8 mouse cellular contexts compared by ENCODE assay signal in the genomic region with DNA sequence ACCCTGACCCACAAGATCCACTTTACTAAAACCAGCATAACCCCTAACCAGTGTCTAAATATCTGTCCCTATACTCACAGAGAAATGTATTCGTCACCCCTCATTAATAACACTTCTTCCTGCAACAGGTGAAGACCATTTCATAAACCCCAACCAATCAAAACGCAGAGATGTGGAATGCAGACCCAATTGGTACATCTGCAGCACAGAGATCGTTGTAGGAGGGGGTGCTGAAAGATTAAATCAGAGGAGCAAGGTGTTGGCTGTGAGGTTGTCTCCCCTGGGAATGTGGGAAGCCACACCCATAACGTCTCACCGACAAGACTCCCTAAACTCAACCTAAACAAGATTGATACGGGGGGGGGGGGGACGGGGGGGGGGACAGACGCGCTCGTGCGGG. TPM values are rescaled to one million over a fixed set of nuclear protein-coding genes. Genes with fewer than 3 reads are reported as not detected.
DNase-seq lines count a peak whose midpoint lies in the region; ATAC-seq and TF ChIP-seq lines count a peak whose summit lies in the region.

No protein-coding gene starts in this region.

- peak overlapping the region; percentile 61 for H3K4me2 ChIP-seq in heart, embryonic 15.5 days
- H3K4me2 ChIP-seq in intestine, embryonic 15.5 days (replicated peaks), result peak overlapping the region; percentile 48
- peak overlapping the region; percentile 61 for H3K4me2 ChIP-seq in midbrain, postnatal 0 days (ENCODE audit: low read depth, low read length, poor library complexity, severe bottlenecking)

- H3K27me3 ChIP-seq in heart, embryonic 15.5 days, result no peaks in the 10 kb centered on the region
- H3K27me3 ChIP-seq in embryonic facial prominence, embryonic 10.5 days (replicated peaks; ENCODE audit: low read depth, poor library complexity, severe bottlenecking), result no peaks in the 10 kb centered on the region
- no peaks in the 10 kb centered on the region for H3K27me3 ChIP-seq in intestine, embryonic 15.5 days (replicated peaks)
- no peaks in the 10 kb centered on the region for H3K27me3 ChIP-seq in midbrain, postnatal 0 days (ENCODE audit: insufficient read depth, low read length)

- DNase-seq in heart, postnatal 4 days, result no peak
- no peak for DNase-seq in embryonic facial prominence, embryonic 10.5 days (ENCODE audit: low spot score)
- DNase-seq in midbrain, postnatal 0 days (ENCODE audit: low spot score), result peak; percentile 85
- no peak for DNase-seq in thymus, postnatal 4 days
- DNase-seq in lung, postnatal 10 days, result no peak
- no peak for DNase-seq in spleen, postnatal 14 days (ENCODE audit: low spot score in 2 of 2)

- no peak overlapping the region for H3K9ac ChIP-seq in heart, embryonic 15.5 days
- no peak overlapping the region for H3K9ac ChIP-seq in intestine, embryonic 15.5 days
- H3K9ac ChIP-seq in midbrain, postnatal 0 days (replicated peaks; ENCODE audit: low read length, poor library complexity, severe bottlenecking), result peak overlapping the region; percentile 65; the same call in 1 of the 2 replicates

- 11% methylated on average over 5 of the region's 11 CpGs for WGBS in heart, embryonic 15.5 days
- WGBS in embryonic facial prominence, embryonic 10.5 days, result 6% methylated on average over 11 of the region's 11 CpGs
- 5% methylated on average over 11 of the region's 11 CpGs for WGBS in intestine, embryonic 15.5 days
- 4% methylated on average over 10 of the region's 11 CpGs for WGBS in midbrain, postnatal 0 days

- H3K4me1 ChIP-seq in heart, embryonic 15.5 days (replicated peaks), result 0 out of 2 replicates have a peak, but pooled peaks cover 3% of the 10 kb centered on the region
- peaks cover 9% of the 10 kb centered on the region; the same call in 1 of the 2 replicates for H3K4me1 ChIP-seq in embryonic facial prominence, embryonic 10.5 days
- no peaks in the 10 kb centered on the region for H3K4me1 ChIP-seq in intestine, embryonic 15.5 days (replicated peaks)
- H3K4me1 ChIP-seq in midbrain, postnatal 0 days (ENCODE audit: insufficient read depth, low read length), result no peaks in the 10 kb centered on the region

- no peak for ATAC-seq in heart, embryonic 15.5 days (replicated peaks; ENCODE audit: insufficient number of reproducible peaks, insufficient read depth, low FRiP score, low read depth)
- ATAC-seq in intestine, embryonic 15.5 days, result peak; percentile 59
- ATAC-seq in midbrain, postnatal 0 days (ENCODE audit: low FRiP score), result peak; percentile 79

- no peaks in the 10 kb centered on the region for H3K36me3 ChIP-seq in heart, embryonic 15.5 days
- H3K36me3 ChIP-seq in embryonic facial prominence, embryonic 10.5 days (replicated peaks), result no peaks in the 10 kb centered on the region
- H3K36me3 ChIP-seq in intestine, embryonic 15.5 days, result no peaks in the 10 kb centered on the region
- H3K36me3 ChIP-seq in midbrain, postnatal 0 days (ENCODE audit: insufficient read depth, low read length), result no peaks in the 10 kb centered on the region

- no peak overlapping the region for H3K27ac ChIP-seq in heart, embryonic 15.5 days
- 0 out of 2 replicates have a peak overlapping the region, but pooled peaks have one; percentile 19 for H3K27ac ChIP-seq in embryonic facial prominence, embryonic 10.5 days (replicated peaks)
- no peak overlapping the region for H3K27ac ChIP-seq in intestine, embryonic 15.5 days
- H3K27ac ChIP-seq in midbrain, postnatal 0 days (ENCODE audit: low read depth, low read length), result peak overlapping the region; percentile 13; the same call in 1 of the 2 replicates

- H3K9me3 ChIP-seq in heart, embryonic 15.5 days (replicated peaks), result no peaks in the 10 kb centered on the region
- H3K9me3 ChIP-seq in embryonic facial prominence, embryonic 10.5 days, result no peaks in the 10 kb centered on the region
- no peaks in the 10 kb centered on the region for H3K9me3 ChIP-seq in intestine, embryonic 15.5 days
- H3K9me3 ChIP-seq in midbrain, postnatal 0 days (ENCODE audit: low read length), result no peaks in the 10 kb centered on the region

- TF ChIP-seq CTCF in midbrain, postnatal 0 days (IDR thresholded peaks at IDR 0.05), result no peak

- peak overlapping the region; percentile 38 for H3K4me3 ChIP-seq in heart, embryonic 15.5 days
- peak overlapping the region; percentile 58 for H3K4me3 ChIP-seq in embryonic facial prominence, embryonic 10.5 days
- no peak overlapping the region for H3K4me3 ChIP-seq in intestine, embryonic 15.5 days (replicated peaks)
- H3K4me3 ChIP-seq in midbrain, postnatal 0 days (ENCODE audit: low read depth, low read length), result peak overlapping the region; percentile 39

RNA-seq across cellular contexts. Expression of a gene that starts 20.6 kb away (rescaled TPM):
- polyA plus RNA-seq in heart, embryonic 15.5 days (2015; fragmentation: Nextera tagmentation; extraction: Ambion mirVana), result 4.9 and 5.2 TPM in 2 replicates
- 1 to 10 TPM; 3.7 to 4.7 TPM for total RNA-seq in heart, postnatal 4 days (2021)
- polyA plus RNA-seq in embryonic facial prominence, embryonic 10.5 days (2016; fragmentation: Nextera tagmentation; extraction: Ambion mirVana), result 4.8 and 7.1 TPM in 2 replicates
- polyA plus RNA-seq in intestine, embryonic 15.5 days (2015; fragmentation: Nextera tagmentation; extraction: Ambion mirVana), result 3.1 and 4.6 TPM in 2 replicates
- total RNA-seq in midbrain, postnatal 0 days (2014; rRNA removed), result 1.1 and 14.6 TPM in 2 replicates
- polyA plus RNA-seq in midbrain, postnatal 0 days (2015; fragmentation: Nextera tagmentation; extraction: Ambion mirVana), result 10.7 and 11.4 TPM in 2 replicates

RNA-seq across cellular contexts. Expression of a gene that starts 21.0 kb away (rescaled TPM):
- 57.0 and 60.7 TPM in 2 replicates for polyA plus RNA-seq in heart, embryonic 15.5 days (2015; fragmentation: Nextera tagmentation; extraction: Ambion mirVana)
- 10 to 100 TPM; 38.0 to 39.8 TPM for total RNA-seq in heart, postnatal 4 days (2021)
- 87.2 and 88.3 TPM in 2 replicates for polyA plus RNA-seq in embryonic facial prominence, embryonic 10.5 days (2016; fragmentation: Nextera tagmentation; extraction: Ambion mirVana)
- polyA plus RNA-seq in intestine, embryonic 15.5 days (2015; fragmentation: Nextera tagmentation; extraction: Ambion mirVana), result 96.9 and 98.0 TPM in 2 replicates
- 31.8 and 39.3 TPM in 2 replicates for total RNA-seq in midbrain, postnatal 0 days (2014; rRNA removed)
- polyA plus RNA-seq in midbrain, postnatal 0 days (2015; fragmentation: Nextera tagmentation; extraction: Ambion mirVana), result 33.4 and 33.9 TPM in 2 replicates

Comparison
In these comparisons a context has a peak if more than half of its experiments do, and no peak if none do; other contexts are left out.
1. H3K27ac ChIP-seq: peak in embryonic facial prominence, embryonic 10.5 days (single experiment) and midbrain, postnatal 0 days (single experiment); none in heart, embryonic 15.5 days (single experiment) and intestine, embryonic 15.5 days (single experiment).
2. Peak in every context shown above with its lines, with median percentiles within 50 percentile points of each other: H3K4me2 ChIP-seq.